ENCODE assay signal across 7 mouse cellular contexts in genomic region chr5:104048139-104048538, GRCm38 (mm10). TPM values are rescaled to one million over a fixed set of nuclear protein-coding genes. Genes with fewer than 3 reads are reported as not detected.
DNase-seq lines count a peak whose midpoint lies in the region; ATAC-seq and TF ChIP-seq lines count a peak whose summit lies in the region.

No protein-coding gene starts in this region.

- H3K27ac ChIP-seq in embryonic facial prominence, embryonic 15.5 days (replicated peaks) = peak overlapping the region; percentile 34; the same call in 1 of the 2 replicates
- no peak overlapping the region for H3K27ac ChIP-seq in limb, embryonic 14.5 days (replicated peaks; ENCODE audit: low read depth, low read length)
- no peak overlapping the region for H3K27ac ChIP-seq in stomach, postnatal 0 days (replicated peaks)

- H3K4me1 ChIP-seq in lung, adult 2 months (ENCODE audit: control insufficient read depth, insufficient read depth, low read length) = peaks cover 11% of the 10 kb centered on the region; the same call in 1 of the 2 replicates
- peaks cover 15% of the 10 kb centered on the region for H3K4me1 ChIP-seq in embryonic facial prominence, embryonic 15.5 days
- peaks cover 15% of the 10 kb centered on the region for H3K4me1 ChIP-seq in limb, embryonic 14.5 days (ENCODE audit: control insufficient read depth, insufficient read depth, low read length)
- no peaks in the 10 kb centered on the region for H3K4me1 ChIP-seq in stomach, postnatal 0 days (replicated peaks; ENCODE audit: control insufficient read depth, insufficient read depth)

- H3K9me3 ChIP-seq in embryonic facial prominence, embryonic 15.5 days (replicated peaks) = no peaks in the 10 kb centered on the region
- no peaks in the 10 kb centered on the region for H3K9me3 ChIP-seq in limb, embryonic 14.5 days (ENCODE audit: control insufficient read depth, low read length)
- no peaks in the 10 kb centered on the region for H3K9me3 ChIP-seq in stomach, postnatal 0 days (ENCODE audit: control insufficient read depth, low read length)

- H3K4me3 ChIP-seq in lung, adult 2 months (replicated peaks; ENCODE audit: extremely low read depth, low read depth, low read length) = no peak overlapping the region
- H3K4me3 ChIP-seq in embryonic facial prominence, embryonic 15.5 days (replicated peaks) = peak overlapping the region; percentile 75
- H3K4me3 ChIP-seq in limb, embryonic 14.5 days (replicated peaks; ENCODE audit: low read length) = peak overlapping the region; percentile 72
- H3K4me3 ChIP-seq in stomach, postnatal 0 days (ENCODE audit: low read depth, low read length) = no peak overlapping the region; the same call in 1 of the 2 replicates

- TF ChIP-seq CTCF in lung, adult 2 months (IDR thresholded peaks at IDR 0.05; ENCODE audit: insufficient read depth, low read length) = no peak
- peak; percentile 49 for TF ChIP-seq CTCF in stomach, postnatal 0 days (IDR thresholded peaks at IDR 0.05; ENCODE audit: low read depth)

- 20% methylated on average over 4 of the region's 4 CpGs for WGBS in lung, adult 2 months
- WGBS in embryonic facial prominence, embryonic 15.5 days = 40% methylated on average over 4 of the region's 4 CpGs
- 38% methylated on average over 4 of the region's 4 CpGs for WGBS in limb, embryonic 14.5 days
- 41% methylated on average over 4 of the region's 4 CpGs for WGBS in stomach, postnatal 0 days

- no peak for TF ChIP-seq POLR2A in lung, adult 2 months (IDR thresholded peaks at IDR 0.05; ENCODE audit: borderline replicate concordance, extremely low read depth, low read depth, low read length)
- TF ChIP-seq POLR2A in limb, embryonic 14.5 days (IDR thresholded peaks at IDR 0.05; ENCODE audit: borderline replicate concordance, extremely low read depth, insufficient read depth, insufficient read length) = no peak

- H3K4me2 ChIP-seq in embryonic facial prominence, embryonic 15.5 days (replicated peaks) = peak overlapping the region; percentile 70
- peak overlapping the region; percentile 62 for H3K4me2 ChIP-seq in limb, embryonic 14.5 days (replicated peaks; ENCODE audit: low read depth, low read length, severe bottlenecking)
- H3K4me2 ChIP-seq in stomach, postnatal 0 days (replicated peaks; ENCODE audit: low read depth) = peak overlapping the region; percentile 58

- peaks cover 22% of the 10 kb centered on the region for H3K36me3 ChIP-seq in embryonic facial prominence, embryonic 15.5 days
- H3K36me3 ChIP-seq in limb, embryonic 14.5 days (ENCODE audit: control insufficient read depth, insufficient read depth, low read length) = peaks cover 14% of the 10 kb centered on the region
- H3K36me3 ChIP-seq in stomach, postnatal 0 days (ENCODE audit: control insufficient read depth, insufficient read depth, low read length) = peaks cover 5% of the 10 kb centered on the region

- peak; percentile 36 for DNase-seq in lung, postnatal 36 days
- DNase-seq in lung, adult 2 months = no peak
- no peak for DNase-seq in limb, embryonic 14.5 days (ENCODE audit: low spot score)
- no peak for DNase-seq in stomach, postnatal 0 days (ENCODE audit: low spot score)
- no peak for DNase-seq in urinary bladder, postnatal 36 days (ENCODE audit: low spot score in 2 of 2)
- DNase-seq in cerebellum, postnatal 36 days = no peak

- H3K9ac ChIP-seq in embryonic facial prominence, embryonic 15.5 days = no peak overlapping the region
- no peak overlapping the region for H3K9ac ChIP-seq in limb, embryonic 14.5 days (ENCODE audit: low read depth, low read length, severe bottlenecking)
- H3K9ac ChIP-seq in stomach, postnatal 0 days (ENCODE audit: low read length) = no peak overlapping the region

- no peak for ATAC-seq in embryonic facial prominence, embryonic 15.5 days (ENCODE audit: insufficient number of reproducible peaks, low FRiP score, low TSS enrichment, low read depth)
- ATAC-seq in limb, embryonic 14.5 days (ENCODE audit: low FRiP score, low read depth) = no peak
- ATAC-seq in stomach, postnatal 0 days (ENCODE audit: low FRiP score, low TSS enrichment) = no peak

- no peaks in the 10 kb centered on the region for H3K27me3 ChIP-seq in embryonic facial prominence, embryonic 15.5 days
- no peaks in the 10 kb centered on the region for H3K27me3 ChIP-seq in limb, embryonic 14.5 days (ENCODE audit: control insufficient read depth, insufficient read depth, low read length)
- H3K27me3 ChIP-seq in stomach, postnatal 0 days (ENCODE audit: control insufficient read depth, insufficient read depth, low read length) = no peaks in the 10 kb centered on the region

- TF ChIP-seq EP300 in stomach, postnatal 0 days (optimal IDR thresholded peaks at IDR 0.05) = no peak

RNA-seq across cellular contexts. Expression of gene Nudt9, which starts 2.0 kb away (rescaled TPM):
- 51.1 and 61.6 TPM in 2 replicates for polyA plus RNA-seq in lung, adult 2 months (2012; rRNA removed)
- polyA plus RNA-seq in embryonic facial prominence, embryonic 15.5 days (2015; fragmentation: Nextera tagmentation; extraction: Ambion mirVana) = 58.9 and 62.7 TPM in 2 replicates
- polyA plus RNA-seq in limb, embryonic 14.5 days (2012; rRNA removed) = 42.8 and 48.0 TPM in 2 replicates
- 58.6 and 59.9 TPM in 2 replicates for polyA plus RNA-seq in limb, embryonic 14.5 days (2014; fragmentation: Nextera tagmentation; extraction: Ambion mirVana)
- polyA plus RNA-seq in stomach, postnatal 0 days (2015; fragmentation: Nextera tagmentation; extraction: Ambion mirVana) = 53.0 and 57.1 TPM in 2 replicates

RNA-seq across cellular contexts. Expression of gene Hsd17b11, which starts 26.4 kb away (rescaled TPM):
- 39.8 and 53.1 TPM in 2 replicates for polyA plus RNA-seq in lung, adult 2 months (2012; rRNA removed)
- 3.8 and 4.0 TPM in 2 replicates for polyA plus RNA-seq in embryonic facial prominence, embryonic 15.5 days (2015; fragmentation: Nextera tagmentation; extraction: Ambion mirVana)
- polyA plus RNA-seq in limb, embryonic 14.5 days (2012; rRNA removed) = 13.7 and 16.2 TPM in 2 replicates
- polyA plus RNA-seq in limb, embryonic 14.5 days (2014; fragmentation: Nextera tagmentation; extraction: Ambion mirVana) = 3.4 and 3.5 TPM in 2 replicates
- 19.1 and 20.9 TPM in 2 replicates for polyA plus RNA-seq in stomach, postnatal 0 days (2015; fragmentation: Nextera tagmentation; extraction: Ambion mirVana)

RNA-seq across cellular contexts. Expression of gene Gm17660, which starts 29.3 kb away (rescaled TPM):
- not detected in 2 replicates for polyA plus RNA-seq in lung, adult 2 months (2012; rRNA removed)
- 0.35 TPM in 1 of 2 replicates, not detected in the other for polyA plus RNA-seq in embryonic facial prominence, embryonic 15.5 days (2015; fragmentation: Nextera tagmentation; extraction: Ambion mirVana)
- polyA plus RNA-seq in limb, embryonic 14.5 days (2012; rRNA removed) = not detected in 2 replicates
- not detected in 2 replicates for polyA plus RNA-seq in limb, embryonic 14.5 days (2014; fragmentation: Nextera tagmentation; extraction: Ambion mirVana)
- 0.35 TPM in 1 of 2 replicates, not detected in the other for polyA plus RNA-seq in stomach, postnatal 0 days (2015; fragmentation: Nextera tagmentation; extraction: Ambion mirVana)

Comparison
In these comparisons a context has a peak if more than half of its experiments do, and no peak if none do; other contexts are left out.
1. H3K4me3 ChIP-seq: peak in embryonic facial prominence, embryonic 15.5 days (single experiment) and limb, embryonic 14.5 days (single experiment); none in lung, adult 2 months (single experiment) and stomach, postnatal 0 days (single experiment).
2. Peak in every context shown above with its lines, with median percentiles within 50 percentile points of each other: H3K4me2 ChIP-seq.